Mouse (Mus musculus) embryonic facial prominence, embryonic 12.5 days (tissue): ENCODE measurements at regions not wholly inside any gene's neighbourhood (a gene's known extent, or its start where the extent isn't known, plus 50 kb on each side); places are given as distances from the start of the nearest gene placed in this dataset.

Experiments used
- ATAC-seq: fragments of 200-750 bp; cut with Nextera tagmentation; 2 replicates; pipeline ENCODE4 v1.8.0; 2017; ENCODE audit not compliant: insufficient number of reproducible peaks, insufficient read depth, low FRiP score, low TSS enrichment
- H3K27ac ChIP-seq: fragments of 300-500 bp; sonication (generic); 2 replicates; pipeline ENCODE4 v1.5.1; 2016; ENCODE audit warnings: mild to moderate bottlenecking
- H3K27me3 ChIP-seq: fragments of 300-500 bp; sonication (generic); 2 replicates; pipeline ENCODE4 v1.6.1; 2016; ENCODE audit warnings: mild to moderate bottlenecking, moderate library complexity
- H3K36me3 ChIP-seq: fragments of 300-500 bp; sonication (generic); 2 replicates; pipeline ENCODE4 v1.6.1; 2016; ENCODE audit warnings: mild to moderate bottlenecking
- H3K4me1 ChIP-seq: fragments of 300-500 bp; sonication (generic); 2 replicates; pipeline ENCODE4 v1.6.1; 2016
- H3K4me2 ChIP-seq: fragments of 300-500 bp; sonication (generic); replicated peaks from 2 replicates; pipeline ENCODE4 v1.6.1; 2016; ENCODE audit warnings: mild to moderate bottlenecking, moderate library complexity
- H3K4me3 ChIP-seq: fragments of 300-500 bp; sonication (generic); 2 replicates; pipeline ENCODE4 v1.5.1; 2016; ENCODE audit warnings: mild to moderate bottlenecking
- H3K9ac ChIP-seq: fragments of 300-500 bp; sonication (generic); 2 replicates; pipeline ENCODE4 v1.6.1; 2016; ENCODE audit warnings: mild to moderate bottlenecking, moderate library complexity
- H3K9me3 ChIP-seq: fragments of 300-500 bp; sonication (generic); 2 replicates; pipeline ENCODE4 v1.6.1; 2016; ENCODE audit warnings: mild to moderate bottlenecking, moderate library complexity
- WGBS: fragments of 180-500 bp; shearing (Covaris S2); methylation state at CpG from one replicate; pipeline ENCODE4 v1.1.7; 2016; 5-methylcytosine and 5-hydroxymethylcytosine counted together

DNA sequence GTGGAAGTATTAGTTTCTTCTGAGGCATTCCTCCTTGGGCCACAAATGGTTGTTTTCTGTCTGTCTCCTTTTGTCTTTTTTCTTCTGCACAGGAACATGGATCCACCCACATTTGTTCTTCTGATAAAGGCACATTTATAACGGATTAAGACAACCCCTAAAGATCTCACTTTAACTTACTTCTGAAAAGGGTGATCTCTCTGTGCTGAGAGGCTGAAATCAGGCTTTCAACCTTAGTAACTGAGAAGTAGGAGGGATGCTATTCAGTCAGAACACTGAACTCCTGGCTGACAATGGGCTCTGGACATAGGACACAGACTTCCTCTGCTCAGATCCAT, 315.0 kb upstream of the Trib2 start:
- no peak overlapping the region for H3K9ac ChIP-seq
- H3K27me3 ChIP-seq: no peaks in the 10 kb centered on the region
- ATAC-seq: no peak
- no peaks in the 10 kb centered on the region for H3K36me3 ChIP-seq
- no peaks in the 10 kb centered on the region for H3K9me3 ChIP-seq
- no peak overlapping the region for H3K27ac ChIP-seq
- WGBS: 69% methylated on average over 1 of the region's 1 CpGs
- H3K4me1 ChIP-seq: no peaks in the 10 kb centered on the region
- H3K4me2 ChIP-seq: no peak overlapping the region
- H3K4me3 ChIP-seq: no peak overlapping the region

DNA sequence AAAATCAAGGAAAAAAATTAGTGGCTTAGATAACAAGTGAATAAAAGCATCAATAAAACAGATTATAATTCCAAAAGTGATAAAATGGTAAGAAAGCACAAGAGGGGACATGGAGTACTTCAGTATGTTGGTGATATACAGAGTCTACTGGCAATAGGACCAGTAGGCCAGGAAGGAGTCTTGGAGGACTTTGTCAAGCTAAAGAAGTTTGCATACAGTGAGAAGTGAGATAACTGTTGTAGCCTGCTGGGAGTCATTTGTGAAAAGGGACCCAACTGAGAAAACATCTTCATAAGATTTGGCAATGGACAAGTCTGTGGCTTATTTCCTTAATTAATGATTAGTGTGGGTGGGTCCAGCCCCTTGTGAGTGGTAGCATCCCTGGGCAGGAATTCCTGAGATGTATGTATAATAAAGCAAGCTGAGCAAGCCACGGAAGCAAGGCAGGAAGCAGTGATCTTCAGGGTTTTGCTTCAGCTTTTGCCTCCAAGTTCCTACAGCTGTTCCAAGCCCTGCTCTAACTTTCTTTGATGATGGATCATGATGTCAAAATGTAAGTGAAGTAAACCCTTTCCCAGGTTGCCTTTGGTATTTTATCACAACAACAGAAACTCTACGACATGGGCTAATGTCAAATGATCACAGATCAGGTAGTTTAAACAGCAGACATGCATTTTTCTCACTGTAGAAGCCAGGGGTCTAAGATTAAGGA, 314.5 kb upstream of the Trib2 start:
- Histone ChIP-seq H3K4me3 (no peak overlapping the region), H3K4me2 (no peak overlapping the region), H3K9me3 (no peaks in the 10 kb centered on the region), H3K4me1 (no peaks in the 10 kb centered on the region), H3K27ac (no peak overlapping the region), H3K9ac (no peak overlapping the region), H3K27me3 (no peaks in the 10 kb centered on the region), H3K36me3 (no peaks in the 10 kb centered on the region)
- 71% methylated on average over 2 of the region's 2 CpGs for WGBS
- no peak for ATAC-seq

DNA sequence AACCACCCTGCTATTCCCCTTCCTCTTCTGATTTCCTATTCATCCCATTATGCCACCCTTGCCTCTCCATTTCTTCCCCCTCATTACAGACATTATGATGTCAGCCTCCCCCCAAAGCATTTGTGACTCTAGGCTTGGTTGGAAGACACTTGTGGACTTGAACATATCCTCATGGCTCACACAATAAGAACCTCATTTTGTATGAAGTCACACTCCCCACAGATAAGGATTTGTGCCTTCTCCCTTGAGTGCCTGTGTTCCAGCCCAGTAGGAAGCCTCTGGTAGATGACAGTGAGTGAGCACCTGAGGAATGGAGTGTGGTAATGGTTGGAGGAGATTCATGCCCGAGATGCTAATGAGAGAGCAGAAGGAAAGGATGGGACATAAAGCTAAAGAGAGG, 313.9 kb upstream of the Trib2 start:
- Histone ChIP-seq H3K36me3 (no peaks in the 10 kb centered on the region), H3K9ac (no peak overlapping the region), H3K27me3 (no peaks in the 10 kb centered on the region), H3K27ac (no peak overlapping the region), H3K9me3 (no peaks in the 10 kb centered on the region), H3K4me2 (no peak overlapping the region), H3K4me3 (no peak overlapping the region), H3K4me1 (no peaks in the 10 kb centered on the region)
- no peak for ATAC-seq
- 62% methylated on average over 1 of the region's 1 CpGs for WGBS

DNA sequence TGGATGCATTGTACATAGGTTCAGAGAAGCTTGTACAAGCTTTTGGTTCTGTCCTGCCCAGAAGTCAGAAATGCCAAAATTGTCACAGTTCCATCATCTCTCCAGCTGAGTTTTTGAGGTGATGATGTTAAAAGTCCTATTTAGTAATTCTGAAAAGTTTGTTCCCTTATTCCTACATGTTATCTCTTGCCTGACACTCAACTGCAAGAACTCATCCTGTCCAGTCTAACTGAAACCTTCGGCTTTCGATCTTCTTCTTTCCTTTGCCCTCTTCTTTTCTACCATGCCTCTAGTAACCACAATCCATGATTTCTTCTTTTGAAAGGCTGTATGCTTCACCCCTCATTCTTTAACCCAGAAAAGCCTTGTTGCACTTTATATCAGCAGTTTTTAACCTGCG, 313.2 kb upstream of the Trib2 start:
- ATAC-seq: no peak
- 96% methylated on average over 3 of the region's 3 CpGs for WGBS
- H3K27ac ChIP-seq: no peak overlapping the region
- H3K27me3 ChIP-seq: no peaks in the 10 kb centered on the region
- H3K4me3 ChIP-seq: no peak overlapping the region
- no peaks in the 10 kb centered on the region for H3K9me3 ChIP-seq
- H3K4me2 ChIP-seq: no peak overlapping the region
- no peak overlapping the region for H3K9ac ChIP-seq
- H3K36me3 ChIP-seq: no peaks in the 10 kb centered on the region
- H3K4me1 ChIP-seq: no peaks in the 10 kb centered on the region

DNA sequence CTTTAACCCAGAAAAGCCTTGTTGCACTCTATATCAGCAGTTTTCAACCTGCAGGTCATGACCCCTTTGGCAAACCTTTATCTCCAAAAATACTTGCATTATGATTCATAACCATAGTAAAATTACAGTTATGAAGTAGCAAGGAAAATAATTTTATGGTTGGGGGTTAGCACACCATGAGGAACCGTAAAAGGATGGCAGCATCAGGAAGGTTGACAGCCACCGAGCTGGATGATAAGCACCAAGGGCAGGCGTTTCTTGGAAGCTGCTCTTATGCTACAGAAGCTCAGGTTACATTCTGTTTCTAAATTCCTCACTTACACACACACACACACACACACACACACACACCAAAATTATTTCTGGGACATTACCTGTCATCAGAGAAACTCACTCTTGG, 312.5 kb upstream of the Trib2 start:
- H3K27me3 ChIP-seq: no peaks in the 10 kb centered on the region
- no peaks in the 10 kb centered on the region for H3K36me3 ChIP-seq
- ATAC-seq: no peak
- 80% methylated on average over 3 of the region's 3 CpGs for WGBS
- H3K4me2 ChIP-seq: no peak overlapping the region
- no peaks in the 10 kb centered on the region for H3K4me1 ChIP-seq
- no peak overlapping the region for H3K27ac ChIP-seq
- no peak overlapping the region for H3K9ac ChIP-seq
- no peaks in the 10 kb centered on the region for H3K9me3 ChIP-seq
- H3K4me3 ChIP-seq: no peak overlapping the region

DNA sequence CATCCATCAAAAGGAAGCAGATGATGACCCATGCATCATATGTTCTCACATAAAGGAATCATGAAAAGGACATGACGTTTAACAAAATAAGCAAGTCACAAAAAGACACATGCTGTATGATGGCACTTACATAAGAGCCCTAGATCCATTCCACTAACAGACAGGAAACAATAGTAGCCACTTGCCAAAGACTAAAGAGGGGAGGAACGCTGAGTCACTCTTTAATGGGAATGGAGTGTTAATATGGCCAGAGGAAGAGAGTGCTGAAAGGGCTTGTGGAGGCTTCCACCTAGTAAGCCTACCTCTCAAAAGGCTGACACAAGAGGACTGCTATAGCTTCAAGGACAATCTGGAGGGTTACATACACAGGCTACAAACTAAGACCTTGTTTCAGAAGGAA, 308.2 kb upstream of the Trib2 start:
- WGBS: 84% methylated on average over 2 of the region's 2 CpGs
- no peak for ATAC-seq
- Histone ChIP-seq H3K9me3 (no peaks in the 10 kb centered on the region), H3K4me2 (no peak overlapping the region), H3K36me3 (no peaks in the 10 kb centered on the region), H3K4me1 (no peaks in the 10 kb centered on the region), H3K9ac (no peak overlapping the region), H3K27ac (no peak overlapping the region), H3K4me3 (no peak overlapping the region), H3K27me3 (no peaks in the 10 kb centered on the region)

DNA sequence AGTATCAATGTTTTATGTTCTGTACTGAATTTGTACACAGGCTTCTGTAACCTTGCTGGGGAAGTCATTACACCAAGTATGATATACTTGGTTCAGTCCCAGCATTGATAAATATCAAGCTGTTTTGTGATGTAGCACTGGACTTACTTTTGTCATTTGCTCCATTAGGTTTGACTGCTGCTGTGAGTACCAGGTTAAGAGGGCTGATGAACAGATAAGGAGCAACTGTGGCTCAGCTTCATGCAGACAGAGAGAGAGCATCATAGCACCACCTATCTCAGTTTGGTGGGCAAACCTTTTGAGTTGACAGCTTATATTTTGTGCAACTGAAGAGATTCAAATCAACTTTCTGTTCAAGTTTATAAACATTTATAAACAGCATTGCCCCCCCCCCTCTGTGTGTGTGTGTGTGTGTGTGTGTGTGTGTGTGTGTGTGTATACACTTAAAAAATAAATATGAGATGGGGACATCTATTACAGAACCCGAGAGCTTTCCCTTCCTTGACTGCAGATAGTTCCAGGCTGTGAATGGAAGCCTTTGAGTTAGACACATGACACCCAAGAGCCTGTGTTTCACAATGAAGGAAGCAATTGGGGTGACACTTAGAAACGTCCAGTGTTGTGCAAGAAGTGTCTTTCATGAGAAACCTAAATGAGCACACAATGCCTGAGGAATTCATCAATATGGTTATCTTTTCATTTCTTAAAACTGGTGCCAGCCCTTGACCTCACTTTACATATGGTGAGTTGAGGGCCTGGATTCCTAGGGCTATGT, 305.8 kb upstream of the Trib2 start:
- H3K27me3 ChIP-seq: no peaks in the 10 kb centered on the region
- H3K4me3 ChIP-seq: no peak overlapping the region
- H3K4me2 ChIP-seq: no peak overlapping the region
- no peaks in the 10 kb centered on the region for H3K4me1 ChIP-seq
- H3K36me3 ChIP-seq: no peaks in the 10 kb centered on the region
- no peak for ATAC-seq
- no peak overlapping the region for H3K27ac ChIP-seq
- no peak overlapping the region for H3K9ac ChIP-seq
- H3K9me3 ChIP-seq: no peaks in the 10 kb centered on the region
- 50% methylated on average over 2 of the region's 2 CpGs for WGBS

DNA sequence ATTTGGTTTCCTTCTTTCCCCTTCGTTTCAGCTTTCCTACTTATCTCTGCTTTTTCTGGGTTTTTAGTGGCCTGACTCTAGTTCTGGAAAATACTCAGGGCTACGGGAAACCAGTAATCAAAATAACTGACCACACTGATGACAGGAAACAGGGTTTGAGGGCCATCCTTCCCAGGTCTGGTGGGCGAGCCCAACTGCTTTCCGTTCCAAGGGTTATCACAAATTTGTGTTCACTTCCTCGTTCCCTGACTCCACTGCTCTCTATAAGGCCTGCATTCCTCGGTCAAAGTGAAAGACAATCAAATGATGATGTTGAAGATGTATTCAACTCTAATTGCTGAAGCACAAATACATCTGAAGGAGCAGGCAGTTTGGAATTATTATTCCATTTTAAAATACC, 305.1 kb upstream of the Trib2 start:
- no peak overlapping the region for H3K4me3 ChIP-seq
- H3K36me3 ChIP-seq: no peaks in the 10 kb centered on the region
- WGBS: 78% methylated on average over 6 of the region's 6 CpGs
- H3K9me3 ChIP-seq: no peaks in the 10 kb centered on the region
- no peaks in the 10 kb centered on the region for H3K4me1 ChIP-seq
- no peak overlapping the region for H3K9ac ChIP-seq
- H3K27ac ChIP-seq: no peak overlapping the region
- H3K4me2 ChIP-seq: no peak overlapping the region
- H3K27me3 ChIP-seq: no peaks in the 10 kb centered on the region
- ATAC-seq: no peak

DNA sequence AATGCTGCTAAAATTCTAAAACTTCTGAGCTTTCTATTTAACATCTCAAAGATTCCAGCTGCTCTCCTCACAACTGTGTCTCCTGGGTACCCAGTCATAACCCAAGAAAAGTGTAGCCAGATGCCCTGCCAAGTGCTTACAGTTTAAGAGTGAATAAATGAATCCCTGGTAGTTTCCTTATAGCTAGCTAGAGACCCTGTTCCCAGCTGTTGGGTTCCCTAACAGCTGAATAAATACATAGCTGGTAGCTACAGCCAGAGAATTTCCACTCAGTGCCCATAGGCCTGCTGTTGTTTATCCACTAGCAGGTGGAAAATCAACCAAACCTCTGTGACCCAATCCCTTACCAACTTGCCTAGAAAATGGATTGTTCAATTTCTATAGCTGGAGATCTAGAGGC, 302.0 kb upstream of the Trib2 start:
- H3K9ac ChIP-seq: no peak overlapping the region
- H3K36me3 ChIP-seq: no peaks in the 10 kb centered on the region
- H3K4me3 ChIP-seq: no peak overlapping the region
- no peaks in the 10 kb centered on the region for H3K27me3 ChIP-seq
- no peak for ATAC-seq
- H3K4me1 ChIP-seq: no peaks in the 10 kb centered on the region
- no peak overlapping the region for H3K4me2 ChIP-seq
- H3K9me3 ChIP-seq: no peaks in the 10 kb centered on the region
- H3K27ac ChIP-seq: no peak overlapping the region

DNA sequence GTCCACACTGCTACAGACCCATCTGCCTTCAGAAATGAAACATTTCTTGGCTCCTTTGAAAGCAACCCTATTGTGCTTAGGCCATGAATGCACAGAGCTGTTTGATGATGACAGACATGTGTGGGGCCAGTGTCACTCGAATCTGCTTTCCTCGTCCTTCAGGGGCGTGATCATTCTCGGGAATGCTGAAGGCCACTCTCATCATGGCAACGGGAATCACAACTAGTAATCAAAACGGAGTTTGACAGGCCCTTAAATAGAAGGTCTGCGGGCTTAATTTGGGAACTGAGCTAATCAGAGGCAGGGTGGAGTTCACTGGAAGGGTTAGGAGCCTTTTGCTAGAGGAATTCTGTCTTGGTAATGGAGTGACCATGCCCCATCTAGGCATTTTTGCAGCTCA, 290.2 kb upstream of the Trib2 start:
- Histone ChIP-seq H3K4me1 (no peaks in the 10 kb centered on the region), H3K4me3 (no peak overlapping the region), H3K9me3 (no peaks in the 10 kb centered on the region), H3K27ac (no peak overlapping the region), H3K9ac (no peak overlapping the region), H3K4me2 (no peak overlapping the region), H3K36me3 (no peaks in the 10 kb centered on the region), H3K27me3 (no peaks in the 10 kb centered on the region)
- no peak for ATAC-seq
- 55% methylated on average over 7 of the region's 7 CpGs for WGBS

DNA sequence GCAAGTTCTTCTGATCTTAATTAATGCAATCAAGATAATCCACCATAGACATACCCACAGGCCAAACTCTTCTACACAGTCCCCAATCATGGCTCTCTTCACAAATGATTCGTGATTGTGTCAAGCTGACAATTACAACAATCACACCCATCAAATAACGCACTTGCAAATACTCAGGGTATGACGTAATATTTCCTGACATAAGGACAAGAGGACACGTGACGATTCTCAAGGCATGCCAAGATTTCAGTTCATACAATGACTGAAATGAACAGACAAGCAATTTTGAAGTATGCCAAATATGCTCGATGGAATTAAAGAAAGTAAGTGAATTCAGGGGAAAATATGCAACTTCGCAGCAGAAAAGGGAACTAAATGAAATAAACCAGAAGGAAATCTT, 282.1 kb upstream of the Trib2 start:
- no peak overlapping the region for H3K9ac ChIP-seq
- no peaks in the 10 kb centered on the region for H3K27me3 ChIP-seq
- H3K27ac ChIP-seq: no peak overlapping the region
- WGBS: 86% methylated on average over 7 of the region's 7 CpGs
- ATAC-seq: no peak
- no peaks in the 10 kb centered on the region for H3K36me3 ChIP-seq
- no peaks in the 10 kb centered on the region for H3K9me3 ChIP-seq
- H3K4me2 ChIP-seq: no peak overlapping the region
- no peaks in the 10 kb centered on the region for H3K4me1 ChIP-seq
- no peak overlapping the region for H3K4me3 ChIP-seq

DNA sequence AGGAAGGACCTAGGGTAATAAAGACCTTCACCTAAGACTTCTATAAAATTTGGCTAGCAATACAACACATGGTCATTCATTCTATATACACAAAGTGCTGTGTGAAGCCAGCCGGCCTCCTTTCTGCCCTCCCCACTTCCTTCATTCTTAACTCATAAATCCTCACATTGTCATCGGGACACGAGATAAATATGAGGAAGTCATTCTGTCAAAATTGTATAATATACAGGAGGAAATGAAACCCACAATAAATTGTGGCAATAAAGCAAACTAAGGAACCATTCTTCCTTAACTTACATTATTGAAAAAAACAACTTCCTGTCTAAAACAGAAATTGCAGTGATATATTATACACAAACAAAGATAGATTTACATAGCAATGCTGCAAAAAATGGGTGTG, 275.9 kb upstream of the Trib2 start:
- no peak overlapping the region for H3K4me2 ChIP-seq
- H3K4me1 ChIP-seq: no peaks in the 10 kb centered on the region
- WGBS: 87% methylated on average over 3 of the region's 3 CpGs
- no peak for ATAC-seq
- no peak overlapping the region for H3K4me3 ChIP-seq
- no peak overlapping the region for H3K9ac ChIP-seq
- H3K36me3 ChIP-seq: no peaks in the 10 kb centered on the region
- H3K9me3 ChIP-seq: no peaks in the 10 kb centered on the region
- no peak overlapping the region for H3K27ac ChIP-seq
- H3K27me3 ChIP-seq: no peaks in the 10 kb centered on the region
